Mouse (Mus musculus) mature B cell (primary cell): ENCODE results near the gene Snx8.

ENCODE experiments used
- in situ Hi-C: fragments of 300-500 bp; cut with MboI; formaldehyde crosslinking; loops from 2 replicates; pipeline ENCODE4 v1.14.3; 2019

Gene Snx8

DNA sequence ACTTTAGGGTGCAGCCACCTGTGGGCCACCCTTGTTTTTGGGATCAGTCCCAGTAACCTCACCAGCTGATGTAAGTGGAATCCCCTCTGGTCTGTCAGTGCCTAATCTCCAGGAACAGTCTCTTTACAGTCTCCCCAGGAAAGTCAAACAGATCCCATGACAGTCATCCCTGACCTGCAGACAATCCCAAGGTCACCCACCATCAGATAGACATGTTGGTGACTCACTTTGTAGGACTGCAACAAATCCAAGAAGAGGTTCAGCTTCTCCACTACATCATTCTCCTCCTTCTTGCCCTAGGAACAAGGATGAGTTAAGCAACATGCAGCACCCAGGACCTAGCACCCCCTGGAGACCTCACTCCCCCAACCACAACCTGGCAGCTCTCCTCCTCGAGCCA, 43.0 kb downstream of the Snx8 start:
- in situ Hi-C loops, result no loop called here

DNA sequence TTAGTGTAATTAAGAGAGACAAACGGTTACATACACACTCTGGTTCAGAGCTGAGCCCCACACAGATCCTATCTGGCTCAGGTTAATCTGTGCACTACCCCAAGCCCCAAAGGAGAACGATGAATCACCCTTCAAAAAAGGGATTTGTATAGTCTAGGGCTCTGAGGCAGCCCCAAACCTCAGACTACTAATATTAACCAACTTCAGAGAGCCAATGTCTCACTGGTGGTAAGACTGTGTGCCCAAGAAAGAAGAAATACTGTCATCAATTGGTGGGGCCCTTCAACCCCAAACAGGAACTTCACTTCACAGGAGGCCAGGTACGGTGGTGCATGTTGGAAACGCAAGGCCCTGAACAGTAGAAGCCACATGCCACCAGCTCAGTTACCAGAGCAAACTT, 43.8 kb downstream of the Snx8 start:
- in situ Hi-C loops, result no loop called here

DNA sequence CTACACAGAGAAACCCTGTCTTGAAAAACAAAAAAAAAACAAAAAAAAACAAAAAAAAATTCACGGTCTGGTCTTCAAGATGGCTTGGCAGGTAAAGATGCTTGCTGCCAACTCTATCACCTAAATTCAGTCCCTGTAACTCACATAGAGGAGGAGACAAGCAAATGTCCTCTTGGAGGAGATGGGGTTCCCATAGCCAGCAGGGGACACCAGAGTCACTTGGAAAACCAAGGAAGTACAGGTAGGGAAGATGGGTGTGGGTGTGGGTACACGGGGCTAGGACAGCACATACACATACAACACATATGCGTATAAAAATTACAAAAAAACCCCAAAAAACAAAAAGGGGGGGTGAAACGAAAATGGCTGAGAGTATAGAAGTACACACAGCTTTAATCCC, 46.2 kb downstream of the Snx8 start:
- in situ Hi-C loops, result no loop called here

DNA sequence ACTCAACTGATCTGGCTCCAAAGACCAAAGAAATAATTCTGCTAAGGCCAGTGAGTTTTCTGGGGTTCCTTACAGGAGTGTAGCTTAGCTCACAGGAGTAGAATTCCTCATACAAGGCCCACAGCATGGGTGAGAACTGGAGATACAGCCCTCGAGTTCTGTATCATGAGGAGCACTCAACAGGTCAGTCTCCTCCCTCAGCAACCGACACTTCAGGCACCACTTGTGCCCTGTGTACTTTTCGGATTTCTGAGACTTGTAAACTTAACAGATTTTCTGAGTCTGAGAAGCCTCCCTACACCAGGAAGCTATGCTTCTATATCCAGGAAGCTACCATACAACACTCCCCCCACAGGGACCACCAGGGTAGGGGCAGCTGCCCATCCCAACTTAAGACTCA, 49.2 kb downstream of the Snx8 start:
- in situ Hi-C loops, result loop anchor here (5.0 kb wide), 1 partner anchor 67 kb away; no protein-coding TSS in a partner anchor

DNA sequence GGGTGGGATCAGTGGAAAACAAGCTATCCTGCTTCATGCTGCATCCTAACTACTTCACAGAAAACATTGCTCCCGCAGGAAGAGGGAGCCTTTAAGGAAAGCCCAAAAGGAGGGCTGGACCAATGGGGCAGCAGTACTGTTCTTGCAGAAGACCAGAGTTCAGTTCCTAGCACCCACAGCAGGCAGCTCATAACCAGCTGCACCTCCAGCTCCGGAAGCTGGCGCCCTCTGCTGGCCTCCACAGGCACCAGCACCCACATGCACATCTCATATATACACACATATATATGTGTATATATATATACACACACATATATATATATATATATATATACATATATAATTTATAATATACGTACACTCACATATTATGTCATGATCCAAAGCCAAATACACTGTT, 50.3 kb downstream of the Snx8 start:
- in situ Hi-C loops, result loop anchor here (5.0 kb wide), 1 partner anchor 69 kb away; no protein-coding TSS in a partner anchor

DNA sequence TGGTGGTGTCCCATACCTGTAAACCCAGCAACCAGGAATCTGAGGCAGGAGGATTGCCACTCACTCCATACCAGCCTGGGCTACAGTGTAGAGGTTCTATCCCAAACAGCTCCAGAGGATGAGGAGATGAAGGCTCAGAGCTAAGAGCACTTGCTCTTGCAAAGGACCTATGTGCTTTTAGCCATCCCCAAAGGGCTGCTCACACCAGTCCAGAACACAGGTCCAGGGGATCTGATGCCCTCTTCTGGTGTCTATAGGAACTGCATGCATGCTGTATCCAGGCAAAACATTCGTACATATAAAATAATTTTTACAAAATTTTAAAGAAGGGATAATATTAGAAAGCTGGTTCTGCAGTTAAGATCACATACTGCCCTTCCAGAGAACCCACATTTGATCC, 52.4 kb downstream of the Snx8 start:
- in situ Hi-C loops, result loop anchor here (5.0 kb wide), 1 partner anchor 71 kb away; no protein-coding TSS in a partner anchor

DNA sequence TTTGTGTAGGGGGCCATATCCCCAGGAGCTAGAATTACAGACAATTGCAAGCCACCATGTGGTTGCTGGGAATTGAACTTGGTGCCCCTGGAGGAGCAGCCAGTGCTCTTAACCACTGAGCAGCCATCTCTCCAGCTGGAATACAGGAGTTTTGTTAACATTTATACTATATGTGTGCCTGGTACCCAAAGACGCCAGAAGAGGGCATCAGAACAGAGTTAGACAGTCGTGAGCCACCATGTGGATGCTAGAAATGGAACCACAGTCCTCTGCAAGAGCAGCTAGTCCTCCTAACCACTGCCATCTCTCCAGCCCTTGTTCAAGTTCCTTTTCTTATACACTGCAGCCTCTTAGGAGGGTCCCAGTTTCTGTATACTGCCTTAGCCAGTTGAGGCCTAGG, 55.4 kb downstream of the Snx8 start:
- in situ Hi-C loops, result no loop called here

DNA sequence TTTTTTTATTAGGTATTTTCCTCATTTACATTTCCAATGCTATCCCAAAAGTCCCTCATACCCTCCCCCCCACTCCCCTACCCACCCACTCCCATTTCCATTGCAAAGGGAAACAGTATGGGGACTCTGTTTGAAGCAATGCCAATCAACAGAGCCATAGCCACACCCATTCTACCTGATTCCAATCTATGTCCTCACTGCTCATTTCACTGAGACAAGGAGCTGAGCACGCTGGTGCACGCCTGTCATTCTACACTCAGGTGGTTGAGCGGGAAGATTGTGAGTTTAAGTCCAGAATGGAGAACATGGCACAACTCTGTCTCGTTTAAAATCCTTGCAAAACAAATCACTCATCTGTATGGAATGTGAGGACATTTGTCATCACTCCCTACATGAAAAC, 56.5 kb downstream of the Snx8 start:
- in situ Hi-C loops, result no loop called here

DNA sequence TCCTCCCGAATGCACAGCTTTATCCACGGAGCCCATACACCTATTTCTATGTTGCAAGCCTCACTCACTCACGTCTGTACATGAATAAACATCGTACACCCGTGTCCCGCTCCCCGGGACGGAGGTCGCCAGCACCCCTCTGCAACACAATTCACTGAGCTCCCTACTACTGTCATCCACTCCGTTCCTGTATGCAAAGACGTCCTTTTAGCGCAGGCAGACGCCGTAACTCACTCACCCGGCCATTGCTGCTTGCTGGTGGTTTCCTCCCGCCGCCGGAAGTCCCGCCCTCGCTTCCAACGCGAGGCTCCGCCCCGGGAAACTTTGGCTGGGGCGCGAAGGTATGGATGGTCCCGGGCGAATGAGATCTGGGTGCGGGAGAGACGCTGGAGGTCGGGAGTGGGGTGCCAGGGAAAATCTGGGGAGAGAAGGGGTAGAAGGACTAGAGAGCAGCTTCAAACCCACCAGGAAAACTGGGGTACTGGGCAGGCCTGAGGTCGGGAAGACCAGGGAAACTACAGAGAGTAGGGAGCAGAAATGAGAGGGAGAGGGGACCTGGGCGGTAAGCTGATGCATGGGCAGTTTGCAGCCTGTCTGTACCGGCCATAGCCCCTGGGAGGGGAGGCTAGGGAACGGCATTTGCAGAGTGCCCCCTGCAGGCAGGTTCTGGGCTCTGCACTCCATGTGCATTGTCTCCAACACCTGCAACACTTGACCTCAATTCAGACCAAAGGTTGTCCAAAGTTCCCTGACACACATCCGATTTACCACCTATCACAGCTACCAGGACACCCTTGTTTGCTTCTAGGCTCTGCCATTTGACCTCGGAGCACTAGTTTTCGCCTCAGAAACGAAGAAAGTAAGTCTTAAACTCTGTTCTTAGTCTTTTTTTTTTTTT, 57.2 kb downstream of the Snx8 start, which contains the start of gene Mrm2:
Mrm2 (minus strand) TSS at position 284 of the 898 bp plus-strand sequence.
- in situ Hi-C loops, result no loop called here

DNA sequence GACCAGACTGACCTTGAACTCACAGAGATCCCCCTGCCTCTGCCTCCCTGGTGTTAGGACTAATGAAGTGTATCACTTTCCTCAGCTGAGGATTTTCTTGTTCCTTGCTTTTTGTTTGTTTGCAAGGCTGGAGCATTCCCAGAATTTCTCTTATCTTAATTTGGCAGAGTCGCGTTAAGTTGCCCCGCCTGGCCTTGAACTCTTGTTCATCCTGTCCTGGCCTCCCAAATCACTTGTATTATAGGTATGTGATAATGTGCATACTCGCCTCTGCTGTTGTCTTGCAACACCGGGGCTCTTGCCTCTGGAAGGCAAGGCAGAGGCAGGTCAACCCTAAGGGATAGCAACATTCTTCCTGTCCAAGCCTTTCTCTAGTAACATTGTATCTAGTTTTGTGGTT, 65.0 kb downstream of the Snx8 start:
- in situ Hi-C loops, result no loop called here

DNA sequence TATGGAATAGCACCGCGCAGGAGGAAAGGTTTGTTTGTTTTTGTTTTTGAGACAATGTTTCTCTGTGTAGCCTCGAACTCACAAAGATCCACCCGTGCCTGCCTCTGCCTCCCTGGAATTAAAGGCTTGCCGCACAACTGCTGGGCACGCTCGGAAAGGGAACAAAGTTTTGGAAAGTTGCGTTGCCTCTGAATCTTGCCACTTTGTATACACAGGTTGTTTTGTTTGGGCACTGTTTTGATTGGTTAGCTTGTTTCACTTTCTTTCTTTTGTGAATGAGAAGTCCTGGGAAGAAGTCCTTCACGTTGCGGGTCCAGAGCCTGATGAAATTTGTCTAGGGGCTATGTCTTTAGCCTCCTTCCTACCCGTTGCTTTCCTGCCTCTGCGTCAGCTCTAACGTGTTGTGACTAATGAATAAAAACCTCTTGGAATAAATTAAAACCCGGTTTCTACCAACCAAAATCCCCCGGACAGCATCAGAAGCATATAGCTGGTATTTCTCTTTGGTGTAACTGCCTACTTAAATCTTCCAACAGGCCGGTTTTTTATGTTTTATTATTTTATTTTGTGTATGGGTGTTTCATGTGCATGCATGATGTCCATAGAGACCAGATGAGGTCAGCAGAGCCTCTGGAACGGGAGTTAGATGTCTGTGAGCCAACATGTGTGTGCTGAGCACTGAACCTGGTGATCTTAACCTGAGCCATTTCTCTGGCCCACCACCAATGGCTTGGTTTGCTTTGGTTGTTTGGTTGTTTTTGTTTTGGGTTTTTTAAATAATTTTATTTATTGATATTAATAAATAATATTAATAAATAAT, 67.1 kb downstream of the Snx8 start:
- in situ Hi-C loops, result no loop called here

DNA sequence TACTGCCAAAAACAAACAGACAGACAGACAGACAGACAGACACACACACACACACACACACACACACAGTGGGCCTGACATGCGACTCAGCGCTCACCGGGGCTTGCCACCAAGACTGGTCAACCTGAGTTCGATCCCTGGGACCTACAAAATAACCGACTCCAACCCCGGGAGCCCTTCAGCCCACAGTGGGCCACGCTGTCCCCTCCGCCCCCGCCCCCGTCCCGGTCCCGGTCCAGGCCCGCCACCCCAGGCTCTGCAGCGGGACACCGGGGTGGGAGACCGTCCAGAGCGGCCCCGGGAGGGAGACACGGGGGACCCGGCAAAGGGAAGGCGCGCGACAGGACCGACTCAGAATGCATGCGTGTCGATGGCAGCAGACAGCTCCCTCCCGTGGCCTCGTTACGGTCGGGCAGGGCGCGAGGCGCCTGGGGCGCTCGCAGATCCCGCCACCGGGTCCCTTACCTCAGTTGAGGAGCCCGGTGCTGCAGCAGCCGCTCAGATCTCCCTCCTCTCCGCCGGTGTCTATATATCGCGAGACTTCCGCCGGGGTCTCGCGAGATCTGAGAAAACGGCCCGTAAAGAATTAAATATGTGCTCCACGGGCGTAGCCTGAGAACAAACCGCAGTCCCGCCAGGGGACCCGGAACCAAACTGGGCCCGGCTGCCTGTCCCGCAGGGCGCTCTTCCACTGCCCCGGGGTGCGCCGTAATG, 67.9 kb downstream of the Snx8 start, which contains the start of the genes Mad1l1 and Nudt1:
Mad1l1 (minus strand) TSS at position 511 of the 714 bp plus-strand sequence.
Nudt1 (plus strand) TSS at position 615 of the 714 bp plus-strand sequence.
- in situ Hi-C loops, result no loop called here

DNA sequence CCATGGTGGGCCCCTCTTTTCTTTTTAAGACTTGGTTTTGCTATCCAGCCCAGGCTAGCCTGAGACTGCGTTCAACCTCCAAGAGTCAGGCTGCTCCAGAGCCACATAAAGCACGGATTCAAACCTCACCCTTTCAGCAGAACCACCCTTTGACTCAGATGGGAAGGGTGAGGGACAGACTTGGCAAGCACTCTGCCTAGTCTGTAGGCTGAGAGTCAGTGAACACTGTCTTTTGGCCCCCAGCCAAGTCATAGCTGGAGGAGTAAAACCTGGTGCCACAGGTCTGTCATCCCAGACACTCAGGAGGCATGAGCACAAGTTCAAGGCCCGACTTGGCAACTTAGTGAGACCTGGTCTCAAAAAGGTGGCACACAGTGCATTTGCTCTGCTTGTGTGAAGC, 72.3 kb downstream of the Snx8 start:
- in situ Hi-C loops, result no loop called here

DNA sequence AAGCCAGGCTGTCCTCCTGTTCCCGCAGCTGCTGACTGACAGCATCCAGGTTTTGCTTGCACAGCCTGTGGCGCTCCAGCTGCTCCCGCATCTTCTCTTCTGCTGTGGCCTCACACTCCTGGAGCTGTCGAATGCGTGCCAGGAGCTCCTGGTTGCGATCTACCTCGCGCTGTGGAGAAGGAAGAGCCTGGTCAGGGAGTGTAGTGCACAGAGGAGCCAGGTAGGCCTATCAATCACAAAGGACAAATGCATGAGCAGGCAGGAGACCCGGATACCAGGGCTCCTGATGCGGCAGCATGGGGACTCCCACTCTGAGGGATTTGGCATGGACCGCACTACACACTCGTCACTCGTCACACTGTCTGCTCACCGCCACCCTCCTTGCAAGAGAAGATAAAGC, 81.5 kb downstream of the Snx8 start:
- in situ Hi-C loops, result no loop called here

DNA sequence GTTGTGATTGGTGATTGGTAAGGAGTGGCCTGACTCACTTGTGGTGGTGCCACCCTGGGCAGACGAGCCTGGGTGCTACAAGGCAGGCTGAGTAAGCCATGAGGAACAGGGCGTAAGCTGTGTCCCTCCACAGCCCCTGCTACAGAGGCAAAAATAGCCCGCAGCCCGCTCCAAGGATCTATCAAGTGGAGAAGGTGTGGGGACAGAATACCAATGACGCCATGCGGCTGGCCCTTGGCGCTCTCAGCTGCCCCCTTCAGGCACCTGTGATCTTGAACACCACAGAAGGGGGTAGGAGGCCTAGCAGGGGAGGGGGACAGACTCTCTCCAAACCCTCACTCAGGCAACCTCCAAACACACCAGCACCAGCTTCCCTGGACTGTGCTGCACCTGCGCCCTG, 83.0 kb downstream of the Snx8 start:
- in situ Hi-C loops, result no loop called here

DNA sequence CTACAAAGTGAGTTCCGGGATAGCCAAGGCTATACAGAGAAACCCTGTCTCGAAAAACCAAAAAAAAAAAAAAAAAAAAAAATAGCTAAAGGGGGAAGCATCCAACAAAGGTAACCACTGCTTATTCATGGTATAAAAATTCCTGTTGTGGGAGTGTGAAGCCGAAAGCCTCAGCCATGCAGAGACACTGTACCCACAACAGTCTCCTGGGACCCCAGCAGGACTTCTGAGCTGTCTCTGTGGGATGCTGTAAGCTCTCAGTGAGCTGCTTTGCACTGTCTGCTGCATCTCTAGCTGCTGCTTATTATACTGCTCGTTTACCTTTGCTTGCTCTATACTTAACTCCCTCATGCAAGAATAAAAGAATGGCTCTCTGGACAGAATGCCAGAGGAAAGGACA, 90.8 kb downstream of the Snx8 start:
- in situ Hi-C loops, result loop anchor here (25.0 kb wide), 1 partner anchor 461 kb away; the partner anchor contains the start of genes Gm26938 and Psmg3

DNA sequence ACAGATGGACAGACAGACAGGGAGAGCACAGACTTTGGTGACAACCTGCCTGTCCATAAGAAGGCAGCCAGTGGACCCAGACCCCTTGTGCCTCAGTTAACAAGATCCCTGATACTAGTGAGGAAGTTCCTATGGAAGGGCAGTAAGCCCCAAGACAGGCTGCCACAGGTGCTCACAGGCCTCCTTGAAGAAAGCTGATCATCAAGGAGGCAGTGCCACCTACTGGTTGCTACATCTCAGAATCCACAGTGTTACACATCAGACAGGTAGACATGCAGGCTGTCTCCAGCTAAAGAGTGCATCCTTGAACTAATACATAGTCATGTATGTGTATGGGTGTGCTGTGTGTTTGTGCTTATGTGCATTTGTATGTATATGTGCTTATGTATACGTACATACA, 96.9 kb downstream of the Snx8 start:
- in situ Hi-C loops, result loop anchor here (25.0 kb wide), 1 partner anchor 455 kb away; the partner anchor contains the start of genes Gm26938 and Psmg3
